Mouse (Mus musculus): ENCODE data around the gene Lsm4. TPM values are rescaled to one million over a fixed set of nuclear protein-coding genes. Genes with fewer than 3 reads are reported as not detected.

Gene Lsm4
- polyA plus RNA-seq, 1 experiment from 2014 or later = 308 TPM

- H3K36me3 ChIP-seq (ENCODE audit: control insufficient read depth, insufficient read depth, low read length) = no peaks in the 10 kb centered on the region
- H3K4me3 ChIP-seq (ENCODE audit: low read depth, low read length) = 0 out of 2 replicates have a peak within 1 kb of the TSS, but pooled peaks have one; percentile 5
- H3K4me1 ChIP-seq (ENCODE audit: control insufficient read depth, insufficient read depth, low read length) = peaks cover 34% of the 10 kb centered on the region
- H3K9me3 ChIP-seq (replicated peaks; ENCODE audit: control insufficient read depth, low read length) = no peaks in the 10 kb centered on the region
- H3K4me2 ChIP-seq = peak within 1 kb of the TSS; percentile 31
- H3K27me3 ChIP-seq (ENCODE audit: control insufficient read depth, insufficient read depth, low read length) = peaks cover 13% of the 10 kb centered on the region
- no peak for ATAC-seq (replicated peaks; ENCODE audit: insufficient number of reproducible peaks, low FRiP score, low TSS enrichment)
- WGBS (ENCODE audit: insufficient replicate concordance) = 73% methylated on average over 6 of the region's 6 CpGs
- H3K9ac ChIP-seq (ENCODE audit: low read depth, low read length) = 0 out of 2 replicates have a peak within 1 kb of the TSS, but pooled peaks have one; percentile 34
- no peak within 1 kb of the TSS for H3K27ac ChIP-seq (ENCODE audit: low read depth, low read length)
These were observed 40.6 kb upstream of the Lsm4 start, which contains the start of gene Gdf15 for GRCm38 (mm10) chr8:70632346-70632892. Gdf15 (minus strand) TSS chr8:70632456.

- H3K9ac ChIP-seq (ENCODE audit: low read depth, low read length) = peak overlapping the region; percentile 16; the same call in 1 of the 2 replicates
- no peaks in the 10 kb centered on the region for H3K36me3 ChIP-seq (ENCODE audit: control insufficient read depth, insufficient read depth, low read length)
- H3K4me3 ChIP-seq (ENCODE audit: low read depth, low read length) = no peak overlapping the region
- no peak overlapping the region; the same call in 1 of the 2 replicates for H3K27ac ChIP-seq (ENCODE audit: low read depth, low read length)
- peaks cover 13% of the 10 kb centered on the region for H3K27me3 ChIP-seq (ENCODE audit: control insufficient read depth, insufficient read depth, low read length)
- 44% methylated on average over 6 of the region's 6 CpGs for WGBS (ENCODE audit: insufficient replicate concordance)
- H3K4me1 ChIP-seq (ENCODE audit: control insufficient read depth, insufficient read depth, low read length) = peaks cover 40% of the 10 kb centered on the region
- no peak overlapping the region for H3K4me2 ChIP-seq
- ATAC-seq (replicated peaks; ENCODE audit: insufficient number of reproducible peaks, low FRiP score, low TSS enrichment) = no peak
- H3K9me3 ChIP-seq (replicated peaks; ENCODE audit: control insufficient read depth, low read length) = no peaks in the 10 kb centered on the region
These were observed 39.0 kb upstream of the Lsm4 start for GRCm38 (mm10) chr8:70634066-70634465.

GRCm38 (mm10) chr8:70635527-70635926 lies 37.5 kb upstream of the Lsm4 start:
- H3K4me2 ChIP-seq = no peak overlapping the region
- peak overlapping the region; percentile 46; the same call in 1 of the 2 replicates for H3K9ac ChIP-seq (ENCODE audit: low read depth, low read length)
- no peak overlapping the region for H3K4me3 ChIP-seq (ENCODE audit: low read depth, low read length)
- no peaks in the 10 kb centered on the region for H3K9me3 ChIP-seq (replicated peaks; ENCODE audit: control insufficient read depth, low read length)
- ATAC-seq (replicated peaks; ENCODE audit: insufficient number of reproducible peaks, low FRiP score, low TSS enrichment) = no peak
- 0 out of 2 replicates have a peak overlapping the region, but pooled peaks have one; percentile 15 for H3K27ac ChIP-seq (ENCODE audit: low read depth, low read length)
- WGBS (ENCODE audit: insufficient replicate concordance) = 69% methylated on average over 6 of the region's 6 CpGs
- H3K27me3 ChIP-seq (ENCODE audit: control insufficient read depth, insufficient read depth, low read length) = peaks cover 13% of the 10 kb centered on the region
- no peaks in the 10 kb centered on the region for H3K36me3 ChIP-seq (ENCODE audit: control insufficient read depth, insufficient read depth, low read length)
- H3K4me1 ChIP-seq (ENCODE audit: control insufficient read depth, insufficient read depth, low read length) = peaks cover 33% of the 10 kb centered on the region

GRCm38 (mm10) chr8:70636838-70637237 lies 36.2 kb upstream of the Lsm4 start:
- peaks cover 20% of the 10 kb centered on the region for H3K4me1 ChIP-seq (ENCODE audit: control insufficient read depth, insufficient read depth, low read length)
- no peak overlapping the region for H3K9ac ChIP-seq (ENCODE audit: low read depth, low read length)
- 59% methylated on average over 8 of the region's 8 CpGs for WGBS (ENCODE audit: insufficient replicate concordance)
- H3K27ac ChIP-seq (ENCODE audit: low read depth, low read length) = no peak overlapping the region
- H3K4me3 ChIP-seq (ENCODE audit: low read depth, low read length) = no peak overlapping the region
- H3K27me3 ChIP-seq (ENCODE audit: control insufficient read depth, insufficient read depth, low read length) = peaks cover 5% of the 10 kb centered on the region; the same call in 1 of the 2 replicates
- H3K9me3 ChIP-seq (replicated peaks; ENCODE audit: control insufficient read depth, low read length) = no peaks in the 10 kb centered on the region
- no peaks in the 10 kb centered on the region for H3K36me3 ChIP-seq (ENCODE audit: control insufficient read depth, insufficient read depth, low read length)
- no peak for ATAC-seq (replicated peaks; ENCODE audit: insufficient number of reproducible peaks, low FRiP score, low TSS enrichment)
- H3K4me2 ChIP-seq = no peak overlapping the region

- no peaks in the 10 kb centered on the region for H3K36me3 ChIP-seq (ENCODE audit: control insufficient read depth, insufficient read depth, low read length)
- ATAC-seq (replicated peaks; ENCODE audit: insufficient number of reproducible peaks, low FRiP score, low TSS enrichment) = no peak
- H3K9me3 ChIP-seq (replicated peaks; ENCODE audit: control insufficient read depth, low read length) = no peaks in the 10 kb centered on the region
- no peak overlapping the region for H3K27ac ChIP-seq (ENCODE audit: low read depth, low read length)
- H3K27me3 ChIP-seq (ENCODE audit: control insufficient read depth, insufficient read depth, low read length) = no peaks in the 10 kb centered on the region
- no peak overlapping the region for H3K4me3 ChIP-seq (ENCODE audit: low read depth, low read length)
- H3K9ac ChIP-seq (ENCODE audit: low read depth, low read length) = no peak overlapping the region
- 59% methylated on average over 9 of the region's 9 CpGs for WGBS (ENCODE audit: insufficient replicate concordance)
- peaks cover 15% of the 10 kb centered on the region for H3K4me1 ChIP-seq (ENCODE audit: control insufficient read depth, insufficient read depth, low read length)
- no peak overlapping the region for H3K4me2 ChIP-seq
These were observed 34.3 kb upstream of the Lsm4 start for GRCm38 (mm10) chr8:70638752-70639151.

GRCm38 (mm10) chr8:70643019-70643418 lies 30.0 kb upstream of the Lsm4 start:
- H3K9ac ChIP-seq (ENCODE audit: low read depth, low read length) = no peak overlapping the region
- H3K4me3 ChIP-seq (ENCODE audit: low read depth, low read length) = no peak overlapping the region
- H3K36me3 ChIP-seq (ENCODE audit: control insufficient read depth, insufficient read depth, low read length) = no peaks in the 10 kb centered on the region
- H3K27ac ChIP-seq (ENCODE audit: low read depth, low read length) = no peak overlapping the region
- ATAC-seq (replicated peaks; ENCODE audit: insufficient number of reproducible peaks, low FRiP score, low TSS enrichment) = no peak
- peaks cover 31% of the 10 kb centered on the region for H3K4me1 ChIP-seq (ENCODE audit: control insufficient read depth, insufficient read depth, low read length)
- H3K9me3 ChIP-seq (replicated peaks; ENCODE audit: control insufficient read depth, low read length) = no peaks in the 10 kb centered on the region
- 63% methylated on average over 3 of the region's 3 CpGs for WGBS (ENCODE audit: insufficient replicate concordance)
- H3K27me3 ChIP-seq (ENCODE audit: control insufficient read depth, insufficient read depth, low read length) = no peaks in the 10 kb centered on the region
- H3K4me2 ChIP-seq = no peak overlapping the region

GRCm38 (mm10) chr8:70644065-70644464 lies 29.0 kb upstream of the Lsm4 start:
- Histone ChIP-seq H3K27me3 (ENCODE audit: control insufficient read depth, insufficient read depth, low read length) (no peaks in the 10 kb centered on the region), H3K4me2 (no peak overlapping the region), H3K4me3 (ENCODE audit: low read depth, low read length) (no peak overlapping the region), H3K9ac (ENCODE audit: low read depth, low read length) (no peak overlapping the region), H3K27ac (ENCODE audit: low read depth, low read length) (no peak overlapping the region), H3K4me1 (ENCODE audit: control insufficient read depth, insufficient read depth, low read length) (peaks cover 34% of the 10 kb centered on the region), H3K36me3 (ENCODE audit: control insufficient read depth, insufficient read depth, low read length) (no peaks in the 10 kb centered on the region), H3K9me3 (replicated peaks; ENCODE audit: control insufficient read depth, low read length) (no peaks in the 10 kb centered on the region)
- 72% methylated on average over 2 of the region's 2 CpGs for WGBS (ENCODE audit: insufficient replicate concordance)
- ATAC-seq (replicated peaks; ENCODE audit: insufficient number of reproducible peaks, low FRiP score, low TSS enrichment) = no peak

GRCm38 (mm10) chr8:70645501-70646224 lies 27.4 kb upstream of the Lsm4 start:
- H3K9me3 ChIP-seq (replicated peaks; ENCODE audit: control insufficient read depth, low read length) = no peaks in the 10 kb centered on the region
- H3K27me3 ChIP-seq (ENCODE audit: control insufficient read depth, insufficient read depth, low read length) = no peaks in the 10 kb centered on the region
- H3K4me2 ChIP-seq = no peak overlapping the region
- no peak overlapping the region for H3K27ac ChIP-seq (ENCODE audit: low read depth, low read length)
- H3K4me1 ChIP-seq (ENCODE audit: control insufficient read depth, insufficient read depth, low read length) = peaks cover 41% of the 10 kb centered on the region
- H3K36me3 ChIP-seq (ENCODE audit: control insufficient read depth, insufficient read depth, low read length) = no peaks in the 10 kb centered on the region
- WGBS (ENCODE audit: insufficient replicate concordance) = 64% methylated on average over 17 of the region's 17 CpGs
- ATAC-seq (replicated peaks; ENCODE audit: insufficient number of reproducible peaks, low FRiP score, low TSS enrichment) = no peak
- no peak overlapping the region for H3K4me3 ChIP-seq (ENCODE audit: low read depth, low read length)
- peak overlapping the region; percentile 24; the same call in 1 of the 2 replicates for H3K9ac ChIP-seq (ENCODE audit: low read depth, low read length)

All from heart, embryonic 11.5 days (tissue).